Mouse (Mus musculus) lung, postnatal 0 days (tissue): ENCODE results near the gene Flrt1. TPM values are rescaled to one million over a fixed set of nuclear protein-coding genes. Genes with fewer than 3 reads are reported as not detected.

Experiments used
- ATAC-seq: fragments of 200-750 bp; cut with Nextera tagmentation; 2 replicates; pipeline ENCODE4 v1.8.0; 2017; ENCODE audit warnings: moderate library complexity
- DNase-seq: peaks from one replicate; pipeline ENCODE4 v3.0.0-alpha.2; 2016; ENCODE audit warnings: low spot score
- H3K27ac ChIP-seq: fragments of 300-500 bp; sonication (generic); 2 replicates; pipeline ENCODE4 v1.5.1; 2014; ENCODE audit warnings: antibody characterized with exemption, mild to moderate bottlenecking, low read length, mixed read lengths
- H3K27me3 ChIP-seq: fragments of 300-500 bp; sonication (generic); replicated peaks from 2 replicates; pipeline ENCODE4 v1.6.1; 2014; ENCODE audit warnings: low read length, mixed read lengths; ENCODE audit not compliant: insufficient read depth
- H3K36me3 ChIP-seq: fragments of 300-500 bp; sonication (generic); 2 replicates; pipeline ENCODE4 v1.6.1; 2014; ENCODE audit warnings: low read length, mixed read lengths; ENCODE audit not compliant: insufficient read depth
- H3K4me1 ChIP-seq: fragments of 300-500 bp; sonication (generic); 2 replicates; pipeline ENCODE4 v1.6.1; 2014; ENCODE audit warnings: antibody characterized with exemption, low read depth, low read length, mixed read lengths; ENCODE audit not compliant: insufficient read depth
- H3K4me2 ChIP-seq: fragments of 300-500 bp; sonication (generic); replicated peaks from 2 replicates; pipeline ENCODE4 v1.6.1; 2014; ENCODE audit warnings: low read depth, mild to moderate bottlenecking, low read length, moderate library complexity, mixed read lengths
- H3K4me3 ChIP-seq: fragments of 300-500 bp; sonication (generic); 2 replicates; pipeline ENCODE4 v1.5.1; 2014; ENCODE audit warnings: low read depth, low read length
- H3K9ac ChIP-seq: fragments of 300-500 bp; sonication (generic); replicated peaks from 2 replicates; pipeline ENCODE4 v1.6.1; 2014; ENCODE audit warnings: low read depth, mild to moderate bottlenecking
- H3K9me3 ChIP-seq: fragments of 300-500 bp; sonication (generic); 2 replicates; pipeline ENCODE4 v1.6.1; 2016; ENCODE audit warnings: low read length, mixed read lengths
- CTCF ChIP-seq: IDR thresholded peaks from 2 replicates; pipeline ENCODE4 v1.5.1; 2016; ENCODE audit warnings: antibody characterized with exemption, mild to moderate bottlenecking
- EP300 ChIP-seq: IDR thresholded peaks from 2 replicates; pipeline ENCODE4 v1.6.1; 2016; ENCODE audit warnings: antibody characterized with exemption, mild to moderate bottlenecking, control low read depth
- WGBS: fragments of 180-500 bp; shearing (Covaris S2); extraction: QIAGEN DNeasy Blood & Tissue Kit; methylation state at CpG from one replicate; pipeline ENCODE4 v1.1.7; 2014; 5-methylcytosine and 5-hydroxymethylcytosine counted together
- polyA plus RNA-seq: library from polyadenylated mRNA; unstranded; fragments of >200 nt; fragmentation: Nextera tagmentation; extraction: Ambion mirVana; gene quantifications from 2 replicates; pipeline ENCODE4 v1.2.1, GENCODE M21; 2015

Flrt1 gene
- polyA plus RNA-seq = 0.17 and 0.19 TPM in 2 replicates

- no peak within 1 kb of the TSS for H3K27ac ChIP-seq
- H3K9ac ChIP-seq = no peak within 1 kb of the TSS
- no peaks in the 10 kb centered on the region for H3K36me3 ChIP-seq
- no peak for DNase-seq
- TF ChIP-seq CTCF = no peak
- TF ChIP-seq EP300 = no peak
- peaks cover 3% of the 10 kb centered on the region; the same call in 1 of the 2 replicates for H3K4me1 ChIP-seq
- H3K27me3 ChIP-seq = no peaks in the 10 kb centered on the region
- H3K4me3 ChIP-seq = no peak within 1 kb of the TSS
- WGBS = 65% methylated on average over 9 of the region's 9 CpGs
- H3K4me2 ChIP-seq = no peak within 1 kb of the TSS
- H3K9me3 ChIP-seq = no peaks in the 10 kb centered on the region
- no peak for ATAC-seq
These were observed at the start of gene Flrt1 for GRCm38 (mm10) chr19:7105544-7105943. Gene Flrt1 (minus strand): TSS chr19:7105729.

- ATAC-seq (no peak), DNase-seq (no peak)
- Histone ChIP-seq H3K27ac (no peak overlapping the region), H3K9me3 (no peaks in the 10 kb centered on the region), H3K36me3 (no peaks in the 10 kb centered on the region), H3K27me3 (no peaks in the 10 kb centered on the region), H3K4me1 (peaks cover 3% of the 10 kb centered on the region; the same call in 1 of the 2 replicates), H3K4me3 (no peak overlapping the region), H3K4me2 (no peak overlapping the region), H3K9ac (no peak overlapping the region)
- TF ChIP-seq CTCF (no peak), EP300 (no peak)
- WGBS = 79% methylated on average over 6 of the region's 6 CpGs
These were observed 49.7 kb upstream of the Flrt1 start for GRCm38 (mm10) chr19:7155196-7155595.

GRCm38 (mm10) chr19:7153232-7153631 lies 47.7 kb upstream of the Flrt1 start:
- Histone ChIP-seq H3K4me2 (no peak overlapping the region), H3K9ac (no peak overlapping the region), H3K36me3 (no peaks in the 10 kb centered on the region), H3K4me1 (no peaks in the 10 kb centered on the region), H3K4me3 (no peak overlapping the region), H3K9me3 (no peaks in the 10 kb centered on the region), H3K27ac (no peak overlapping the region), H3K27me3 (no peaks in the 10 kb centered on the region)
- TF ChIP-seq EP300 = no peak
- no peak for TF ChIP-seq CTCF
- 33% methylated on average over 7 of the region's 7 CpGs for WGBS
- no peak for DNase-seq
- peak; percentile 43; the same call in 1 of the 2 replicates for ATAC-seq

- Histone ChIP-seq H3K4me1 (no peaks in the 10 kb centered on the region), H3K27ac (no peak overlapping the region), H3K4me2 (no peak overlapping the region), H3K36me3 (no peaks in the 10 kb centered on the region), H3K4me3 (no peak overlapping the region), H3K27me3 (no peaks in the 10 kb centered on the region), H3K9ac (no peak overlapping the region), H3K9me3 (no peaks in the 10 kb centered on the region)
- ATAC-seq = no peak
- DNase-seq = no peak
- WGBS = 86% methylated on average over 6 of the region's 6 CpGs
- no peak for TF ChIP-seq EP300
These were observed 46.6 kb upstream of the Flrt1 start for GRCm38 (mm10) chr19:7151927-7152653.

GRCm38 (mm10) chr19:7151300-7151926 lies 45.9 kb upstream of the Flrt1 start:
- ATAC-seq (no peak), DNase-seq (no peak)
- H3K4me3 ChIP-seq = no peak overlapping the region
- H3K9ac ChIP-seq = no peak overlapping the region
- no peaks in the 10 kb centered on the region for H3K27me3 ChIP-seq
- H3K9me3 ChIP-seq = no peaks in the 10 kb centered on the region
- TF ChIP-seq CTCF = no peak
- TF ChIP-seq EP300 = no peak
- H3K36me3 ChIP-seq = no peaks in the 10 kb centered on the region
- 82% methylated on average over 7 of the region's 7 CpGs for WGBS
- no peaks in the 10 kb centered on the region for H3K4me1 ChIP-seq
- H3K4me2 ChIP-seq = no peak overlapping the region
- H3K27ac ChIP-seq = no peak overlapping the region

- Histone ChIP-seq H3K9ac (no peak overlapping the region), H3K4me3 (no peak overlapping the region), H3K27ac (no peak overlapping the region), H3K36me3 (no peaks in the 10 kb centered on the region), H3K27me3 (no peaks in the 10 kb centered on the region), H3K4me1 (no peaks in the 10 kb centered on the region), H3K9me3 (no peaks in the 10 kb centered on the region), H3K4me2 (no peak overlapping the region)
- TF ChIP-seq CTCF (no peak), EP300 (no peak)
- 65% methylated on average over 7 of the region's 7 CpGs for WGBS
- no peak for DNase-seq
- ATAC-seq = no peak
These were observed 43.7 kb upstream of the Flrt1 start for GRCm38 (mm10) chr19:7149158-7149685.
